Mouse (Mus musculus) hindbrain, embryonic 13.5 days (tissue): ENCODE measurements around the gene Degs1. TPM values are rescaled to one million over a fixed set of nuclear protein-coding genes. Genes with fewer than 3 reads are reported as not detected.

Experiments
- ATAC-seq: fragments of 200-750 bp; cut with Nextera tagmentation; 2 replicates; pipeline ENCODE4 v1.8.0; 2017; ENCODE audit warnings: moderate TSS enrichment; ENCODE audit not compliant: low FRiP score
- H3K27ac ChIP-seq: fragments of 300-500 bp; sonication (generic); 2 replicates; pipeline ENCODE4 v1.5.1; 2015; ENCODE audit warnings: inconsistent platforms, mild to moderate bottlenecking, moderate library complexity
- H3K27me3 ChIP-seq: fragments of 300-500 bp; sonication (generic); 2 replicates; pipeline ENCODE4 v1.6.1; 2015; ENCODE audit warnings: mild to moderate bottlenecking, inconsistent platforms
- H3K36me3 ChIP-seq: fragments of 300-500 bp; sonication (generic); 2 replicates; pipeline ENCODE4 v1.6.1; 2015; ENCODE audit warnings: mild to moderate bottlenecking, inconsistent platforms
- H3K4me1 ChIP-seq: fragments of 300-500 bp; sonication (generic); replicated peaks from 2 replicates; pipeline ENCODE4 v1.6.1; 2015; ENCODE audit warnings: inconsistent platforms
- H3K4me2 ChIP-seq: fragments of 300-500 bp; sonication (generic); 2 replicates; pipeline ENCODE4 v1.6.1; 2015; ENCODE audit warnings: inconsistent platforms, mild to moderate bottlenecking, moderate library complexity
- H3K4me3 ChIP-seq: fragments of 300-500 bp; sonication (generic); 2 replicates; pipeline ENCODE4 v1.5.1; 2015; ENCODE audit warnings: mild to moderate bottlenecking, inconsistent platforms
- H3K9ac ChIP-seq: fragments of 300-500 bp; sonication (generic); 2 replicates; pipeline ENCODE4 v1.6.1; 2015; ENCODE audit warnings: mild to moderate bottlenecking, inconsistent platforms
- H3K9me3 ChIP-seq: fragments of 300-500 bp; sonication (generic); 2 replicates; pipeline ENCODE4 v1.6.1; 2016; ENCODE audit warnings: inconsistent platforms
- WGBS: fragments of 180-500 bp; shearing (Covaris S2); methylation state at CpG from one replicate; pipeline ENCODE4 v1.1.7; 2015; 5-methylcytosine and 5-hydroxymethylcytosine counted together
- polyA plus RNA-seq: library from polyadenylated mRNA; unstranded; fragments of >200 nt; fragmentation: Nextera tagmentation; extraction: Ambion mirVana; gene quantifications from 2 replicates; pipeline ENCODE4 v1.2.1, GENCODE M21; 2015

Degs1 gene
- polyA plus RNA-seq, 1 experiment from 2014 or later = 76.2 TPM

DNA sequence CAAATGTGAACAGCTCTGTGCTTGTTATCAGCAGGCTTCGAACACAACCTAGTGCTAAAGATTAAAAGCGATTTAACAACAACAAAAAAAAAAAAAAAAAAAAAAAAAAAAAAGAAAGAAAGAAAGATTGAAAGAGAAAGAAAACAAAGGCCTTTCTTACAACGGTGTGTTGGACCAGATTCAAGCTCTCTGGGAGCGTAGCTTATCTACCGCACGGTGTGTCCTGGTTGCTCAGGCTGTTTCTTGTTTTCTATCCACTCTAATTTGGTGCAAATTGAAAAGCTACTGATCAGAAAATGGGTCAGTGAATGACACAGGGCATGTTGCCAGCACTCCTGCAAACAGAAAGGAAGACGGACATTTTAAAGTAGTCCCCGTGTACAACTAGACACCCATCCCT is 33.3 kb downstream of the Degs1 start:
- Histone ChIP-seq H3K27ac (no peak overlapping the region), H3K27me3 (no peaks in the 10 kb centered on the region), H3K4me3 (no peak overlapping the region), H3K9ac (no peak overlapping the region), H3K9me3 (no peaks in the 10 kb centered on the region), H3K4me2 (no peak overlapping the region), H3K36me3 (no peaks in the 10 kb centered on the region), H3K4me1 (no peaks in the 10 kb centered on the region)
- 66% methylated on average over 8 of the region's 8 CpGs for WGBS
- ATAC-seq = no peak

DNA sequence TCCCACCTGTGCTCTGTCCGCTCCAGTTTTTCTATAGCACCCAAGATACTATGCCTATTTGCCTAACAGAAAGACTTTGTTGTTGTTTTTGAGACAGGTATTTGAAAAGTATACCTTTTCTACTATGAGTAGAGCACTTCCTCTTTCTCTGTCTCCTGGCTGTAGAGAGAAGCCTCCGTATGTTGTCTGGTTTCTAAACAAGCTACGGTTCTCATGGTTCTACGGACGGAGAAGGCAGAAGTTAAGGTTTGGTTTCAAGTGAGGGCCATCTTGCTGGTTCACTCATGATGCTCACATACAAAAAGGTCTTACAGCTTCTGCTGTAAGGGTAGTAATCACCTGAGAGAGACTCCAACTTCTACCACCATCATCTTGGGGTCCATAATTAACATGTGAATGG is 37.6 kb downstream of the Degs1 start:
- no peaks in the 10 kb centered on the region for H3K27me3 ChIP-seq
- no peak overlapping the region for H3K4me3 ChIP-seq
- no peaks in the 10 kb centered on the region for H3K9me3 ChIP-seq
- WGBS = 97% methylated on average over 5 of the region's 5 CpGs
- no peaks in the 10 kb centered on the region for H3K4me1 ChIP-seq
- no peak overlapping the region for H3K27ac ChIP-seq
- no peak overlapping the region for H3K9ac ChIP-seq
- no peak for ATAC-seq
- no peak overlapping the region for H3K4me2 ChIP-seq
- H3K36me3 ChIP-seq = no peaks in the 10 kb centered on the region

DNA sequence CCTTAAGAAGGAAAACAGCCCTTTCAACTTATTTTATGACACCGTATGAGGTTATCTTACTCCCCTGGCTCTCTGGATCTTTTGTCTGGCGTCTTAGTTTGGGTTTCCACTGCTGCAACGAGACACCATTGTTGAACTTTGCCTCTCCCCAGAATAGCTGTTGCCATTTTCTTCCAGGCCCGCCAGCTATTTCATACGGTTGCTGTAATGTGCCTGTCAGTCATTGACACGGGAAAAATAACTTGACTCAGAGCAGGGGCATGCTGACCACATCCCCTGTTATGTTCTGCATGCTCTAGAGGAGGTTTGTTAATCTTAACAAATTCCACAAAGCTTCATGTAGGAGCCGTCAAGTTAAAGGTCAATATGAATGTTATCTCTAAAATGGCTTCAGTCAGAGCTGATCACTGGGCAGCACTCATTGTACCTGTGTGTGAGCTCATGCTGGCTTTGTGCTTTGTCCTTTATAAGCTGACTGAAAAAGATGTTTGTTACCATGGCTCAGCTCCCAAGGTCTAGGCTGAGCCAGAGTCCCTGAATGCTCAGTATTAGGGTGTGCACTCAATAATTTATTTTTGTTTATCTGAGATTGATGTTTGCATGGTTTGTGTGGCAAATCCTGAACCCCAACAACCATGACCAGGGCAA is 44.4 kb downstream of the Degs1 start:
- no peaks in the 10 kb centered on the region for H3K27me3 ChIP-seq
- no peak overlapping the region for H3K9ac ChIP-seq
- H3K36me3 ChIP-seq = no peaks in the 10 kb centered on the region
- no peaks in the 10 kb centered on the region for H3K4me1 ChIP-seq
- WGBS = 70% methylated on average over 7 of the region's 7 CpGs
- H3K4me3 ChIP-seq = no peak overlapping the region
- ATAC-seq = no peak
- no peak overlapping the region for H3K27ac ChIP-seq
- H3K4me2 ChIP-seq = no peak overlapping the region
- no peaks in the 10 kb centered on the region for H3K9me3 ChIP-seq

DNA sequence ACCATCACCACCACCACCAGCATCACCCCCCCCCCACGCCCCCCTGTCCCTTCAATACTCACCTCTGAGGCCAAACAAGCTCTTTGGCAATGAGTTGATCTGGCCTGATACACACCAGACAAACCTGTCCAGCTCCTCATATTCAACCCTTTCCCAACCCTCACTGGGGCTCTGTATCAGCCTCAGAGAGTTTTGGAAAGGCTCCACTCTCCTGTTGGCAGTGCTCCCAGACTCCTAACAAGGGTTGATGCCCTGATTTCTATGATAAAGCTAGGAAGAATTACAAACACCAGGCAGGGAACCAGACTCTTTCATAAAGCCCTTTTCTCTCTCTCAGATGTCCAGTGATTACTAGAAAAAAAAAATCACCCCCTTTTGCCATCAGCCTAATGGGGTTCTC is 45.2 kb downstream of the Degs1 start:
- Histone ChIP-seq H3K9ac (no peak overlapping the region), H3K4me1 (no peaks in the 10 kb centered on the region), H3K9me3 (no peaks in the 10 kb centered on the region), H3K36me3 (no peaks in the 10 kb centered on the region), H3K4me2 (no peak overlapping the region), H3K4me3 (no peak overlapping the region), H3K27ac (no peak overlapping the region), H3K27me3 (no peaks in the 10 kb centered on the region)
- no peak for ATAC-seq
- WGBS = 82% methylated on average over 1 of the region's 1 CpGs

DNA sequence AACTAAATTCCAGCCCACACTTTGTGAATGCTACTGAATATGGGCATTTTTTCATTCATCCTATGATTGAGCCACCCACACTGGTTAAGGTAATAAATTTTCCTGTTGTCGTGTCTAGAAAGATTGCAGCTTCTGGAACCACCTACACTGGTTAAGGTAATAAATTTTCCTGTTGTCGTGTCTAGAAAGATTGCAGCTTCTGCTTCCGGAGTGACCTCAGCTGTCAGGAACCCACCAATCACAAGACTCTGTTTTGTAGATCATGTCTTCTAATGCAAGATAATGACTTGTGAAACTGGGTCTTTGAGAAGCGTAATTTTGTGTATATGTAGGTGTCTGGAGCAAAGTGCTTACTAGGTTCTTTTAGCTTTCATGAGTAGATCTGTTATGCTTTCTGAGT is 47.4 kb downstream of the Degs1 start:
- WGBS = 93% methylated on average over 4 of the region's 4 CpGs
- Histone ChIP-seq H3K9ac (no peak overlapping the region), H3K4me2 (no peak overlapping the region), H3K27ac (no peak overlapping the region), H3K4me1 (no peaks in the 10 kb centered on the region), H3K27me3 (no peaks in the 10 kb centered on the region), H3K9me3 (no peaks in the 10 kb centered on the region), H3K4me3 (no peak overlapping the region), H3K36me3 (no peaks in the 10 kb centered on the region)
- no peak for ATAC-seq

DNA sequence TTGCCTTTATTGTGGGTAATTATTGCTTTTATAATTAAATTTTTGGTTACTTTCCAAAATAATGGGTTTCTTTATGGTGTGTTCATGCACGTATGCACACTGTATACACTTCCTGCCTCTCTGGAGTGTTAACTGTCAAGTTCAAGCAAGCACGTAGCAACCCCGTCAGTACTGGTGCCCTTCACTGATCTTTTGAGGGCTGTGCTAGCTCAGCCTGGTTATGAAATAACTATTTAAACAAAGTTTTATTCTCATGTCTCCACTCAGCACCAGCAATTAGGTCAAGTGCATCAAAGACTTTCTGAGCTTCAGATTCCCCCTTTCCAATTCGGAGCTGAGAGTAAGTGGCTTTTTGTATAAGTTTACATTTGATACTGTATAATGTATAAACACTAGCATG is 53.2 kb downstream of the Degs1 start:
- Histone ChIP-seq H3K9ac (no peak overlapping the region), H3K4me1 (no peaks in the 10 kb centered on the region), H3K27me3 (no peaks in the 10 kb centered on the region), H3K36me3 (no peaks in the 10 kb centered on the region), H3K4me2 (no peak overlapping the region), H3K4me3 (no peak overlapping the region), H3K27ac (no peak overlapping the region), H3K9me3 (no peaks in the 10 kb centered on the region)
- WGBS = 90% methylated on average over 4 of the region's 4 CpGs
- ATAC-seq = no peak

DNA sequence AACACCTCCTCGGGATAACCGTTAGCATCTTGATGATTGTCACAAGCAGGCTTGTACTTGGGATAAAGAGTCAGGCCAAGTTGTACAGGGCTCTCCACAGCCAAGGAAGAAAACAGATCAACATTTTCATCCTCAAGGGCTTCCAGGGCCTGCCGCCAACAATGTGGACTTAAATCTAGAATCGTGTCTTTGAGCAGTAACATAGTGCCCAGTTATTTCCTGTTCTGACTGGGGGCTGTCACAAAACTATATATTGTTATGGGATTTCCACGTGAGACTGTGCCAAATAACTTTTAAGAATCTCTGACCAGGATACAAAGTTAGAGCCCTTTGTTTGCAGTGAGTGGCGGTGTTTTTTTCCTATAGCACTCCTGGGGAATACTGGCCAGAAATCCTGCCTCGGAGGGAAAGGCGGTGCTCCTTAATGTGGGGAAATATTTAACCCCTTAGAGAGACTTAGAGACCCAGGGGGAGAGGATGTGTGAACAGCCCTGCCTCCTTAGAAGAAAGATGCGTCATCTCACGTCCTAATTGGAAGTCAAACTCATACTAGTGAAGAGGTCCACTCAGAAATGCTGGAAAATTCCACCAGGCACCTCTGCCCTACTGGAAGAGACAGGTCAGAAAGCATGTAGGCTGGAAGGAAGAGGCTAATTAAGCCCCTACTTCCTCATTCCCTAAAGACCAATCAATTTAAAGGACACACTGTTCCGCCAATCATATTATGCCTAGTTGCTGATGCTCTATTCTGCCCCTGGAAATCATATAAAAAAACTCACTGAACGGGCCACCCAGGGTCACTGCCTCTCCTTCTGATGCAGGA is 55.3 kb downstream of the Degs1 start:
- Histone ChIP-seq H3K36me3 (no peaks in the 10 kb centered on the region), H3K4me3 (no peak overlapping the region), H3K27ac (no peak overlapping the region), H3K4me1 (no peaks in the 10 kb centered on the region), H3K4me2 (no peak overlapping the region), H3K9me3 (no peaks in the 10 kb centered on the region), H3K27me3 (no peaks in the 10 kb centered on the region), H3K9ac (no peak overlapping the region)
- 66% methylated on average over 12 of the region's 12 CpGs for WGBS
- no peak for ATAC-seq

DNA sequence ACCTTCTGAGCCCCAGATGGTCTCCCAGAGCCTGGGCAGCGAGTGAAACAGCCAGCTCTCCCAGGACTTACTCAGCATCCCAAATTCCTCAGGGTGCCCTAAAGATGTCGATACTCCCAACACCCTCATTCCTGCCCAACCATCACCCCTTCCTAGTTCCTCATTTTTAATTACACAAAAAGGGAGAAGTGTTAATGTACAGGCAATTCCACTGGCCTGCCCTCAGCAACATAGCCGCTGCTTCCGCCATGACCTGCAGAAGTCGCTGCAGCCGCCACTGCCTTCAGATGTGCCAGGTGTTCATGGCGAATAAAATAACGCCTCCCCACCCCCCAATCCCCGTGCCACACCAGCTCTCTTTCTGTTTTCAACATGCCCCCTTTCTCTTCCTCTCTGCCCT is 56.3 kb downstream of the Degs1 start:
- no peaks in the 10 kb centered on the region for H3K36me3 ChIP-seq
- no peak for ATAC-seq
- no peaks in the 10 kb centered on the region for H3K9me3 ChIP-seq
- no peak overlapping the region for H3K4me2 ChIP-seq
- no peak overlapping the region for H3K4me3 ChIP-seq
- H3K27me3 ChIP-seq = no peaks in the 10 kb centered on the region
- no peak overlapping the region for H3K9ac ChIP-seq
- H3K4me1 ChIP-seq = no peaks in the 10 kb centered on the region
- no peak overlapping the region for H3K27ac ChIP-seq
- 89% methylated on average over 9 of the region's 9 CpGs for WGBS

Other genes starting within 250 kb of the Degs1 start
- 140 and 146 TPM in 2 replicates for gene Srp9, start 158.1 kb downstream of the Degs1 start, polyA plus RNA-seq
- not detected in 2 replicates for gene Vmn1r1, start 118.3 kb downstream of the Degs1 start, polyA plus RNA-seq
- 26.9 and 34.0 TPM in 2 replicates for gene Fbxo28, start 58.8 kb upstream of the Degs1 start, polyA plus RNA-seq
- gene Trp53bp2, start 126.4 kb upstream of the Degs1 start, polyA plus RNA-seq = 20.5 and 21.7 TPM in 2 replicates
- 85.0 and 85.8 TPM in 2 replicates for gene Capn2, start 234.8 kb upstream of the Degs1 start, polyA plus RNA-seq